Mouse (Mus musculus) left cerebral cortex, postnatal 10 days (tissue): Measurements from ENCODE around the gene Igf1r. TPM values are rescaled to one million over a fixed set of nuclear protein-coding genes. Genes with fewer than 3 reads are reported as not detected.

Experiments used
- DNase-seq, 2 experiments: peaks; one replicate each; pipeline ENCODE4 v3.0.0; 2021 to 2022; ENCODE audit warnings: low spot score in 2 of 2, mixed read lengths in 1 of 2; ENCODE audit errors: extremely low spot score in 1 of 2
- intact Hi-C: fragments of 180-260 bp; cut with DNase I; formaldehyde crosslinking; loops from one replicate; pipeline ENCODE4 v1.15.1; 2025
- total RNA-seq, 2 experiments: library from RNA; stranded (reverse); gene quantifications; 2 replicates each; pipeline ENCODE4 v1.2.3; 2021

The Igf1r gene
- total RNA-seq, 2 experiments from 2014 or later, result 41.4 to 44.2 TPM

DNA sequence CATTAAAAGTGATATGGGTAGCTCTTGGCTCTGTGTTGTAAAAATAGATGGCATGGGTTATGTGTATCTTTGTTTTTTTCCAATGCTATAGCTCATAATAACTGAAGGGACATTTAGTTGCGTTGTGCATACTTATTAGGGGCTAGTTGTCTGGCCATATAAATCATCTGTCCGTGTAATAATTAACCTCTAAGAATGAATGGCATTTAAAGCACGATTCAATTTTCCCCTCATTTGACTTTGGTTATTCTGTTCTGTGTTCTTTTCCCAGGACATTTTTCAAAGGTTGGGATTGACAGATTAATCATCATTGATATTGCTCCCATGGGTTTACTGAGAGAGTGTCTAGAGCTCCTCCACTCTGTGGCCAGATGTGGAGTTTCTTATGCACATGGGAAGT lies 72.8 kb downstream of the Igf1r start:
- no peak for DNase-seq
- intact Hi-C loops, result no loop called here

DNA sequence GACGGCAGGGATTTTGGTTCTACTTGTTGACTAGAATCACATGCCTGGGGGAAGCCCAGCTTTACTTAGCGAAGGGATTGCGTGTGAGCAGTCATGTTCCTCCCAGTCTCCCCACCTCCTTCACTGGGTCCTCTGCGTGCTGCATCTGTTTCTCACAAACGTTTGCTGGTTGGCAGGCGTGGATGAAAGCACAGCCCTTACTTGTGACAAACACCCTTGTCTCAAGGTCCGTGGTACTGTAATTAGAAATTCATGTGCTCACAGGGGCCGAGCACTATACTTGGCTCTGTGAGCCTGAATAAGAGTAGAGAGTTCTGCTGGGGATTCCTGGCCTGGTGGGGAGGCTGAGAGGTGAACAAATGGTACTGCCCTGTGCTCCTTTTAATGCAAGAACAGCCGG lies 73.4 kb downstream of the Igf1r start:
- intact Hi-C loops, result no loop called here
- peak; percentile 16 to 36 for DNase-seq

- DNase-seq, result no peak
- intact Hi-C loops, result no loop called here
These were observed 75.5 kb downstream of the Igf1r start for GRCm38 (mm10) chr7:68028167-68028566.

DNA sequence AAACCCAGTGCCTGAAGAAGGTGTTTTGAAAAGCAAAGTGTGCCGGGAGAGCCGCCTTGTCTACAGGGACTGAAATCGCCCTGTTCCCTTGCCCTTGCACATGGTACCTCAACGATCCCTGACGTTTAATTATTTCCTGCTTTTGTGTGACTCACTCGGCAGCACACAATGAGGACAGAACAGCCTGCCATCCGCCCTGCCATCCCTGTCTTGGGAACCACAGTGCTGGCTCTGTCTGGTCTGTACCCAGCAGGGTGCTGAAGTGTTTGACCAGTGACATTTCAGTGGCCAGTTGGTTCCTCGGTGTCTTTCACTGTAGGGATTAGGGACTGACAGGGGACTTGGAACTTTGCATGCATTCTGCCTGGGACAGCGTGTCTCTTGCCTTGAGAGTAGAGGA lies 78.2 kb downstream of the Igf1r start:
- intact Hi-C loops, result no loop called here
- no peak for DNase-seq

DNA sequence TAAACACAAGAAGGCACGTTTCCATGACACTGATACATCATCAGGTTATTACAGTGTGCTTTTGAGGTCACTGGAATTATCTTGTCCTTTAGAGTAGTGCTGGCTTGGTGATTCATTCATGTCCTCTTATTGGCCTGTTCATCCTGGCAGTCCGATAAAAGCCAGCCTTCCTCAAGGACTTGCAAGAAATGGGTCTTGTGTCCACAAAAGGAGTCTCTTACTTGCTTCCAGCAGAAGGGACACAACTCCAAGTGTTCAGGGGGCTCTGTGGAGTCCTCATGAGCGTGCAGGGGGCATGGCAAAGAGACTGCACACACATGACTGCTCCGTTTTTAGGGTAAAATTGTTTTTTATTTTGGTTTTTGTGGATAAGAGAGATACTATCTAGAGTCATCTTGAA lies 83.9 kb downstream of the Igf1r start:
- intact Hi-C loops, result no loop called here
- DNase-seq, result no peak

DNA sequence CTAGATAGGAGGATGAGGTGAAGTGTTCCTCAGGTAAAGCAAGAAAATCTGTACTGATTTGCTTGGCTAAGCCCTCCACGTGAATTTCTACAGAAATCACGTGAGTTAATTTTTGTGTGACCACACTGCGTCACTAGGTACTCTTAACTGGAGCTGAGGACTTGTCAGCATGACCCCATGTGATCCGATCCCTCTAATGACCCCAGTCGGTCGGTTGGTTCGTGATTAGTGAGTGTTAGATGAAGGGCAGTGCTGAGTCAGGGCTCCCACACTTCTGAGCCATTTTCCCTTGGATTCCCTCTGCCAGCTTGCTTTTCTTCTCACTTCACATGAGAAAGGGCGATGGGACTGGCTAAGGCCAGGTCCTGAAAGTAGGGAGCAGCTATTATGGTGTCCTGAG lies 86.2 kb downstream of the Igf1r start:
- intact Hi-C loops, result no loop called here
- no peak for DNase-seq

GRCm38 (mm10) chr7:68039550-68039949 lies 86.9 kb downstream of the Igf1r start:
- intact Hi-C loops, result no loop called here
- no peak for DNase-seq

DNA sequence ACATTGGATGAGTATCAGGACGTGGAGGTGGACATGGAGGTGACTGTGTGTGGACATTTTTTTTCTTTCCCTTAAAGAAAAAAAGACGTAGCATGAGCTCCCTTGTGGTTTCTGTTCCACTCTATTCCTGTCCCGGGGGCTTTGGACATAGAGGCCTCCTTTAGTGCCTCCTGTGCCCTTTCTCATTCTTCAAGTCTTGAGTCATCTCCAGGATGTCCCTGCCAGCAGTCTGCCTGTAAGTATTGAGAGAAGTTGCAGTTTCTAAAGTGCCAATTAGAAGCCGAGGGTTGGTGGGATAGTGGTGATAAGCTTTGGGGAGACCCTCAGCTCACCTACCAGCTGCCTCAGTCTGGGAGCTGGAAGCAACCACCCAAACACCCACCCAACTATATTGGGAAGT lies 92.0 kb downstream of the Igf1r start:
- no peak for DNase-seq
- intact Hi-C loops, result no loop called here

GRCm38 (mm10) chr7:68047152-68047551 lies 94.5 kb downstream of the Igf1r start:
- intact Hi-C loops, result no loop called here
- no peak for DNase-seq

DNA sequence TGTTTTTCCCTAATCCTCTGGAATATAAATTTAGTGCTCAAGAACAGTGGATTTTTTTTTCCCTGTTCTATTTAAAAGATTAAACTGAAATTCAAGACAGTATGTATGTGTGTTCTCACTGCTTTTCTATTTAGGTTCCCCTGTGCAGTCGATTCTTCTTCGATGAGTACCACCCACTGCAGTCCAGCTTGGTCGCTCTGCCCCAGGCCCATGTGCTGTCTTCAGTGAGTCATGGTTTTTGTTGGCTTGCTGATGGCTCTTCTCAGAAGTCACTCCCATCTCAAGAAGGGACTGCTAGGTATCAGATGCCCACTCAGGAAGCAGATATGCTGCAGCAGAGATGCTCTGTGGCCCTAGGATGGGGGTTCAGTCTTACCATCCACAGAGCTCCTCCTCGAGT lies 95.9 kb downstream of the Igf1r start:
- intact Hi-C loops, result no loop called here
- DNase-seq, result no peak

- intact Hi-C loops, result no loop called here
- no peak for DNase-seq
These were observed 96.4 kb downstream of the Igf1r start for GRCm38 (mm10) chr7:68049048-68049447.

DNA sequence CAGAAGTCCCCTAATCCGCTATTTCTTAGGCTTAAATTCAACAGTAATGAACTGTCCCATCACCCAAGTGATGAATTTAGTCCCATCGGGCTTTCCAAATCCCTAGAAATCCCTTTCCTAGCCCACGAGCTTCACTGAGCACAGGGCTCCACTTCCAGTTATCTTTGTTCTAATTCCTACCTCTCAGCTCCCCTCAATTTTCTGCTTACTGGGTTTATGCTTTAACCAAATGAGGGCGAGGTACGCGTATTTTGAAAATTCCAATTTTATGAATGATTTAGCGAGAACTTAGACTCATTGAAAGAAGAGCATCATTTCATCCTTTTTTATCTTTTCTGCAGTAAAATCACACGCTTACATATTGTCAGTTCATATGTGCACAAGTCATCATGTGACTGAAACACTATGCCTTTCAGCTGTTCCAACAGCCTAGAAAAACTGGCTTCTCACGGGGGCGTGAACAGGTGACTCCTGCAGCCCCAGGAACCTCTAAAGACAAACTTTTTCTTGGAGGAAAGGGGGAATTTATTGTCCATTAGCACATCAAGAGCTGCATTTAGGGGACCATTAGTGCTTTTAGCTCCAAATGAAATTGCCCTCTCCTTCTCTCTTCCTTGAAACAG lies 100.5 kb downstream of the Igf1r start:
- DNase-seq, result no peak
- intact Hi-C loops, result loop anchor here (5.0 kb wide), 1 partner anchor 41 kb away; no protein-coding TSS in a partner anchor

- intact Hi-C loops, result loop anchor here (5.0 kb wide), 1 partner anchor 42 kb away; no protein-coding TSS in a partner anchor
- no peak for DNase-seq
These were observed 101.9 kb downstream of the Igf1r start for GRCm38 (mm10) chr7:68054498-68054897.

- peak in 1 of 2 experiments; percentile 52 for DNase-seq
- intact Hi-C loops, result loop anchor here (5.0 kb wide), 1 partner anchor 43 kb away; no protein-coding TSS in a partner anchor
These were observed 102.3 kb downstream of the Igf1r start for GRCm38 (mm10) chr7:68054956-68055355.

- intact Hi-C loops, result no loop called here
- DNase-seq, result no peak
These were observed 104.4 kb downstream of the Igf1r start for GRCm38 (mm10) chr7:68057010-68057409.

GRCm38 (mm10) chr7:68059690-68060089 lies 107.1 kb downstream of the Igf1r start:
- intact Hi-C loops, result no loop called here
- no peak for DNase-seq

DNA sequence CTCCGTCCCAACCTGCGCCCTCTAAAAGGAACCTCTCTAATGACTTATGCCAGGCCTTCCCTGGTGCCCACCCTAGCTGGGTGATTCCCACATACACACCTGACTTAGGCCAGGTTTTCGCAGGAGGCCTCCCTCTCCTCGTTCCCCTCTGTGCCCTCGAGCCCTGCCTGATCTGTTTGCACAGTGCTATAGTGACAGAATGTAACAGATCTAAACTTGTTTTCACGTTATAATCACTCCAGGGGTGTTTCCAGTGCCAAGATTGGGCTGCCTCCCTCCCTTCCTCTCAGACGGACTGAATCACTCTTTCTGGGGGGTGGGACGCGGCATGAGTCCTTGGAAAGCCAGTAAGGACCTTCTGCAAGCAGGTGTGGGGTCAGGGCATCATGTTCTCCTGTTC lies 108.8 kb downstream of the Igf1r start:
- intact Hi-C loops, result no loop called here
- DNase-seq, result no peak

GRCm38 (mm10) chr7:68062170-68062848 lies 109.7 kb downstream of the Igf1r start:
- intact Hi-C loops, result no loop called here
- no peak for DNase-seq

DNA sequence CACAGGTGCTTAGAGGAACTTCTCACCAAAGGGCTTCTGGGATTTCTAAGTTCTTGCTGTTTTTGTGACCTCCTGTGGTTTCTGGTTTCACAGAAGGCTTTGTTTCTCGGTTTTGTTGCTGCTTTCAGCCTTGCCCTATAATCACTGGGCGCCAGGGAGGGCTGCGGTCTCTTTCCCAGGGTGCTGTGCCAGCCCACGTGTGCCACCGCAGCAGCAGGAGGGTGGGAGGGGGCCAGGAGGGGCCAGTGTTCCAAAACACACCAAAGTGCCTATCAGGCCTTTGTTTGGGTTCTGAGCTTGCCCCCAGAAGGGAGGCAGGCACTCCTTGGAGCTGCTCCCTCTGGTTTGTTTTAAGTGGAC lies 110.2 kb downstream of the Igf1r start:
- intact Hi-C loops, result no loop called here
- DNase-seq, result peak in 1 of 2 experiments; percentile 39

GRCm38 (mm10) chr7:68063711-68064110 lies 111.1 kb downstream of the Igf1r start:
- intact Hi-C loops, result no loop called here
- DNase-seq, result no peak

DNA sequence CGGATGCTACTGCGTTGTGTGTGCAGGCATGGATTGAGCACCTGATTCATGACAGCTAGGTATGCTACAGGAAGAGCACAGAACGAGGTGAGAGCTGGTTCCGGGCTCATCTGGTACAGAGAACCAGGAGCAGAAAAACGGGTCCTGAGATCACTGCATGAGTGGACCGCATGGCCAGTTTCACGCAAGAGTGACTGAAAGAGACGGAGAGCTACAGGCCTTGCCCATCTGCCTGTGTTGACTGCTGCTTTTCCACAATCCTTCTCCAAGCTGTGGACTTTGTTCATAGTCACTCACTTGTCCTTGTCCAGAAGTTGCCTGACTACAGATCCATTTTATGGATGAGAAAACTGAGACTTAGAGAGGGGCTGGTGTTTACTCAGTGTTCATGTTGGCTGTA lies 111.5 kb downstream of the Igf1r start:
- DNase-seq, result no peak
- intact Hi-C loops, result no loop called here
